Mouse (Mus musculus) kidney, postnatal 0 days (tissue): ENCODE results near the gene Mboat1. TPM values are rescaled to one million over a fixed set of nuclear protein-coding genes. Genes with fewer than 3 reads are reported as not detected.
A peak's percentile ranks its signal among the peaks of the same experiment; 100 is the strongest.

Experiments used
- ATAC-seq: fragments of 200-750 bp; cut with Nextera tagmentation; replicated peaks from 2 replicates; pipeline ENCODE4 v1.8.0; 2017; ENCODE audit warnings: low read depth, moderate number of reproducible peaks, moderate TSS enrichment, moderate library complexity; ENCODE audit not compliant: low FRiP score
- DNase-seq: peaks from one replicate; pipeline ENCODE4 v3.0.0-alpha.2; 2016; ENCODE audit warnings: low spot score
- H3K27ac ChIP-seq: fragments of 300-500 bp; sonication (generic); 2 replicates; pipeline ENCODE4 v1.5.1; 2014; ENCODE audit warnings: mild to moderate bottlenecking
- H3K27me3 ChIP-seq: fragments of 300-500 bp; sonication (generic); 2 replicates; pipeline ENCODE4 v1.6.1; 2014; ENCODE audit warnings: low read length, mixed read lengths; ENCODE audit not compliant: insufficient read depth
- H3K36me3 ChIP-seq: fragments of 300-500 bp; sonication (generic); 2 replicates; pipeline ENCODE4 v1.6.1; 2014; ENCODE audit warnings: low read length, mixed read lengths; ENCODE audit not compliant: insufficient read depth
- H3K4me1 ChIP-seq: fragments of 300-500 bp; sonication (generic); replicated peaks from 2 replicates; pipeline ENCODE4 v1.6.1; 2014; ENCODE audit warnings: antibody characterized with exemption, low read length, mixed read lengths; ENCODE audit not compliant: insufficient read depth
- H3K4me2 ChIP-seq: fragments of 300-500 bp; sonication (generic); 2 replicates; pipeline ENCODE4 v1.6.1; 2014; ENCODE audit warnings: mild to moderate bottlenecking, low read length, moderate library complexity, mixed read lengths
- H3K4me3 ChIP-seq: fragments of 300-500 bp; sonication (generic); replicated peaks from 2 replicates; pipeline ENCODE4 v1.5.1; 2014; ENCODE audit warnings: low read depth, low read length
- H3K9ac ChIP-seq: fragments of 300-500 bp; sonication (generic); 2 replicates; pipeline ENCODE4 v1.6.1; 2014; ENCODE audit warnings: low read depth, low read length
- H3K9me3 ChIP-seq: fragments of 300-500 bp; sonication (generic); replicated peaks from 2 replicates; pipeline ENCODE4 v1.6.1; 2016; ENCODE audit warnings: low read length, inconsistent platforms, mixed read lengths
- CTCF ChIP-seq: IDR thresholded peaks from 2 replicates; pipeline ENCODE4 v1.5.1; 2016; ENCODE audit warnings: antibody characterized with exemption, low read depth, mild to moderate bottlenecking, moderate library complexity
- WGBS: fragments of 180-500 bp; shearing (Covaris S2); extraction: QIAGEN DNeasy Blood & Tissue Kit; methylation state at CpG from one replicate; pipeline ENCODE4 v1.1.7; 2014; 5-methylcytosine and 5-hydroxymethylcytosine counted together
- polyA plus RNA-seq: library from polyadenylated mRNA; unstranded; fragments of >200 nt; fragmentation: Nextera tagmentation; extraction: Ambion mirVana; gene quantifications from 2 replicates; pipeline ENCODE4 v1.2.1, GENCODE M21; 2015

Mboat1 gene
- polyA plus RNA-seq, 1 experiment from 2014 or later, result 27.7 TPM

GRCm38 (mm10) chr13:30159626-30160025 is 23.3 kb downstream of the Mboat1 start:
- Histone ChIP-seq H3K4me3 (no peak overlapping the region), H3K4me2 (no peak overlapping the region), H3K9me3 (no peaks in the 10 kb centered on the region), H3K27ac (peak overlapping the region; percentile 72), H3K36me3 (0 out of 2 replicates have a peak, but pooled peaks cover 3% of the 10 kb centered on the region), H3K4me1 (0 out of 2 replicates have a peak, but pooled peaks cover 3% of the 10 kb centered on the region), H3K9ac (no peak overlapping the region), H3K27me3 (no peaks in the 10 kb centered on the region)
- ATAC-seq (no peak; the same call in 1 of the 2 replicates), DNase-seq (peak; percentile 44)
- WGBS, result 43% methylated on average over 4 of the region's 4 CpGs
- TF ChIP-seq CTCF, result no peak

- WGBS, result 95% methylated on average over 2 of the region's 2 CpGs
- H3K9me3 ChIP-seq, result no peaks in the 10 kb centered on the region
- 0 out of 2 replicates have a peak, but pooled peaks cover 3% of the 10 kb centered on the region for H3K36me3 ChIP-seq
- H3K27me3 ChIP-seq, result no peaks in the 10 kb centered on the region
- H3K27ac ChIP-seq, result no peak overlapping the region
- no peak for ATAC-seq
- H3K4me1 ChIP-seq, result no peaks in the 10 kb centered on the region
- no peak overlapping the region for H3K4me2 ChIP-seq
- no peak for DNase-seq
- H3K9ac ChIP-seq, result no peak overlapping the region
- TF ChIP-seq CTCF, result no peak
- no peak overlapping the region for H3K4me3 ChIP-seq
Measured at GRCm38 (mm10) chr13:30163521-30163920, 27.2 kb downstream of the Mboat1 start.

- DNase-seq (no peak), ATAC-seq (no peak)
- no peaks in the 10 kb centered on the region for H3K4me1 ChIP-seq
- 0 out of 2 replicates have a peak, but pooled peaks cover 3% of the 10 kb centered on the region for H3K36me3 ChIP-seq
- H3K9me3 ChIP-seq, result no peaks in the 10 kb centered on the region
- H3K4me2 ChIP-seq, result no peak overlapping the region
- H3K27me3 ChIP-seq, result no peaks in the 10 kb centered on the region
- H3K27ac ChIP-seq, result no peak overlapping the region
- TF ChIP-seq CTCF, result no peak
- H3K9ac ChIP-seq, result no peak overlapping the region
- 62% methylated on average over 13 of the region's 14 CpGs for WGBS
- H3K4me3 ChIP-seq, result no peak overlapping the region
Measured at GRCm38 (mm10) chr13:30166138-30167090, 30.1 kb downstream of the Mboat1 start.

DNA sequence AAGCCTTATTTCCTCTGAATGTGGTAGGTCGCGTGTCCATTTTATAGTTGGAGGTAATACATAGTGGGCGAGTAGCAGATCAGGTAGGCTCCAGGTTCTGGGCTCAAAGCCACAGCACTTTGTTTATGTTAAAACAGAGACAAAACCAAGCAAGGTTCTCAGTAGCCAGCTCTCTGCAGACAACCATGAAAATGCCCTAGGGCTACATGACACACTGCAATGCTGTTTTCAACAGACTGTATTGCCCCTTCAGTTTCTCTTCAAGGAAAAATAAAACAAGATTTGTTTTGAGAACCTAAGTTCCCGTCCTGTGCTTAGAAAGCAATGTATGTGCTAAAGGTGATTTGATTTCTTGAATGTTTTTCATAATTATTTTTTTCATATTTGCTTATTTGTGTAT is 31.2 kb downstream of the Mboat1 start:
- TF ChIP-seq CTCF, result no peak
- H3K4me2 ChIP-seq, result no peak overlapping the region
- no peak overlapping the region for H3K4me3 ChIP-seq
- H3K9ac ChIP-seq, result no peak overlapping the region
- H3K9me3 ChIP-seq, result no peaks in the 10 kb centered on the region
- H3K4me1 ChIP-seq, result no peaks in the 10 kb centered on the region
- H3K27ac ChIP-seq, result no peak overlapping the region
- no peak for ATAC-seq
- no peaks in the 10 kb centered on the region for H3K27me3 ChIP-seq
- 0 out of 2 replicates have a peak, but pooled peaks cover 3% of the 10 kb centered on the region for H3K36me3 ChIP-seq
- WGBS, result 78% methylated on average over 4 of the region's 4 CpGs
- no peak for DNase-seq

DNA sequence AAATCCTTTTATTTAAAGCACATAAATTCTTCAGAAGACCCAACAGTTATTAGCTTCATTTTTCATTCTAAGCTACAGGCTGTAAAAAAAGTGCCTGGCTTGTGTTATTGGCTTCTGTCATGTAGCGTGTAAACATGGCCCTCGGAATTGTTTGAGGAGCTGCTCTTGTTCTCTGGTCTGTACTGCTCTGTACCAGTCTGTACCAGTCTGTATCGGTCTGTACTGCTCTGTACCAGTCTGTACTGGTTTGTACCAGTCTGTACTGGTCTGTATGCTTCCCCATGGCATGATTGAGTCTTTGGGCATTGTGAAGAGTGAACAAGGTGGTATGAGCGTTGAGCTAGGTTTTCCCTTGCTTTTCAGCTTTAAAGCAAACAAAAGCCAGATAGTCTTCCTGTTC is 32.5 kb downstream of the Mboat1 start:
- Histone ChIP-seq H3K4me3 (no peak overlapping the region), H3K27ac (no peak overlapping the region), H3K36me3 (no peaks in the 10 kb centered on the region), H3K9ac (no peak overlapping the region), H3K4me2 (no peak overlapping the region), H3K9me3 (no peaks in the 10 kb centered on the region), H3K27me3 (no peaks in the 10 kb centered on the region), H3K4me1 (no peaks in the 10 kb centered on the region)
- WGBS, result 79% methylated on average over 4 of the region's 4 CpGs
- ATAC-seq (no peak), DNase-seq (no peak)
- TF ChIP-seq CTCF, result no peak

DNA sequence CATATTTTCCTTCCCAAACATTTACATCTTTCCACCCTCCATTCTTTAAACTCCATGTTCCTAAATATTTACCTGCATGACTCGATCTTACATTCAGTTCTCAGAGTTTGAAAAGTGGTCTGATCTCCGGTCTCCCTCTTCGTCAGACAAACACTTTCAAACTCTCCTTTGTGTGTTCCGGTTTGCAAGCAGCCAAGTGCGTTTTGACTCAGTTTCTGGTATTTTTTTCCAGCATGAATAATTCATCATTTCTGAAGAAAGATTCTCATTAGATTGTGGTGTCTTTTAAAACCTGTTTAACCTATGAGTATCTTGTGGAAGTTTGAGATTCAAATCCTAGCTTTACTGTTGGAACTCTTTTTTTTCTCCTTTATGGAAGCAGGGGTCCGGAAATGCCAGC is 33.8 kb downstream of the Mboat1 start:
- ATAC-seq, result no peak
- 82% methylated on average over 6 of the region's 6 CpGs for WGBS

More for the DNA sequence above, 33.8 kb downstream of the Mboat1 start:
- no peaks in the 10 kb centered on the region for H3K4me1 ChIP-seq
- no peak overlapping the region for H3K27ac ChIP-seq
- no peak overlapping the region for H3K4me3 ChIP-seq
- no peaks in the 10 kb centered on the region for H3K9me3 ChIP-seq
- no peaks in the 10 kb centered on the region for H3K27me3 ChIP-seq
- H3K4me2 ChIP-seq, result no peak overlapping the region
- no peak overlapping the region for H3K9ac ChIP-seq
- H3K36me3 ChIP-seq, result no peaks in the 10 kb centered on the region
- DNase-seq, result no peak
- no peak for TF ChIP-seq CTCF
